Mouse (Mus musculus): Measurements from ENCODE around the gene Rd3l. TPM values are rescaled to one million over a fixed set of nuclear protein-coding genes. Genes with fewer than 3 reads are reported as not detected.

Gene Rd3l
- polyA plus RNA-seq (2015; fragmentation: Nextera tagmentation; extraction: Ambion mirVana) = not detected in 2 replicates

- Histone ChIP-seq H3K27ac (ENCODE audit: low read length) (no peak within 1 kb of the TSS), H3K9ac (replicated peaks; ENCODE audit: low read depth, low read length) (no peak within 1 kb of the TSS), H3K4me1 (replicated peaks; ENCODE audit: control insufficient read depth, insufficient read depth, low read length) (peaks cover 13% of the 10 kb centered on the region), H3K36me3 (ENCODE audit: control insufficient read depth, insufficient read depth) (no peaks in the 10 kb centered on the region), H3K4me3 (replicated peaks; ENCODE audit: low read length) (no peak within 1 kb of the TSS), H3K27me3 (replicated peaks; ENCODE audit: control insufficient read depth, insufficient read depth, low read length) (no peaks in the 10 kb centered on the region), H3K9me3 (ENCODE audit: control insufficient read depth, low read length) (no peaks in the 10 kb centered on the region), H3K4me2 (ENCODE audit: low read length) (no peak within 1 kb of the TSS)
- ATAC-seq = no peak
- WGBS = 70% methylated on average over 6 of the region's 6 CpGs
Measured at GRCm38 (mm10) chr12:111980887-111981367, at the start of gene Rd3l. Rd3l (minus strand) TSS chr12:111981317.

- H3K4me2 ChIP-seq (ENCODE audit: low read length) = no peak overlapping the region
- H3K36me3 ChIP-seq (ENCODE audit: control insufficient read depth, insufficient read depth) = no peaks in the 10 kb centered on the region
- H3K4me3 ChIP-seq (replicated peaks; ENCODE audit: low read length) = no peak overlapping the region
- no peaks in the 10 kb centered on the region for H3K27me3 ChIP-seq (replicated peaks; ENCODE audit: control insufficient read depth, insufficient read depth, low read length)
- no peak overlapping the region for H3K27ac ChIP-seq (ENCODE audit: low read length)
- no peak overlapping the region for H3K9ac ChIP-seq (replicated peaks; ENCODE audit: low read depth, low read length)
- no peaks in the 10 kb centered on the region for H3K4me1 ChIP-seq (replicated peaks; ENCODE audit: control insufficient read depth, insufficient read depth, low read length)
- H3K9me3 ChIP-seq (ENCODE audit: control insufficient read depth, low read length) = 0 out of 2 replicates have a peak, but pooled peaks cover 2% of the 10 kb centered on the region
- ATAC-seq = no peak
- WGBS = 76% methylated on average over 4 of the region's 4 CpGs
Measured at GRCm38 (mm10) chr12:112027408-112027807, 46.3 kb upstream of the Rd3l start.

- ATAC-seq = no peak
- WGBS = 84% methylated on average over 14 of the region's 14 CpGs
Measured at GRCm38 (mm10) chr12:112025907-112026645, 45.0 kb upstream of the Rd3l start.

GRCm38 (mm10) chr12:112025457-112025856, 44.3 kb upstream of the Rd3l start:
- Histone ChIP-seq H3K4me3 (replicated peaks; ENCODE audit: low read length) (no peak overlapping the region), H3K27me3 (replicated peaks; ENCODE audit: control insufficient read depth, insufficient read depth, low read length) (no peaks in the 10 kb centered on the region), H3K27ac (ENCODE audit: low read length) (no peak overlapping the region), H3K36me3 (ENCODE audit: control insufficient read depth, insufficient read depth) (no peaks in the 10 kb centered on the region), H3K4me2 (ENCODE audit: low read length) (no peak overlapping the region), H3K9me3 (ENCODE audit: control insufficient read depth, low read length) (0 out of 2 replicates have a peak, but pooled peaks cover 2% of the 10 kb centered on the region), H3K9ac (replicated peaks; ENCODE audit: low read depth, low read length) (no peak overlapping the region), H3K4me1 (replicated peaks; ENCODE audit: control insufficient read depth, insufficient read depth, low read length) (no peaks in the 10 kb centered on the region)
- no peak for ATAC-seq
- WGBS = 92% methylated on average over 13 of the region's 13 CpGs

More at GRCm38 (mm10) chr12:112025907-112026645, 45.0 kb upstream of the Rd3l start:
- H3K4me2 ChIP-seq (ENCODE audit: low read length) = no peak overlapping the region
- H3K4me1 ChIP-seq (replicated peaks; ENCODE audit: control insufficient read depth, insufficient read depth, low read length) = no peaks in the 10 kb centered on the region
- H3K4me3 ChIP-seq (replicated peaks; ENCODE audit: low read length) = no peak overlapping the region
- H3K27me3 ChIP-seq (replicated peaks; ENCODE audit: control insufficient read depth, insufficient read depth, low read length) = no peaks in the 10 kb centered on the region
- no peak overlapping the region for H3K27ac ChIP-seq (ENCODE audit: low read length)
- H3K9ac ChIP-seq (replicated peaks; ENCODE audit: low read depth, low read length) = no peak overlapping the region
- no peaks in the 10 kb centered on the region for H3K36me3 ChIP-seq (ENCODE audit: control insufficient read depth, insufficient read depth)
- H3K9me3 ChIP-seq (ENCODE audit: control insufficient read depth, low read length) = 0 out of 2 replicates have a peak, but pooled peaks cover 2% of the 10 kb centered on the region

GRCm38 (mm10) chr12:112024581-112025310, 43.6 kb upstream of the Rd3l start:
- Histone ChIP-seq H3K27ac (ENCODE audit: low read length) (no peak overlapping the region), H3K36me3 (ENCODE audit: control insufficient read depth, insufficient read depth) (no peaks in the 10 kb centered on the region), H3K9ac (replicated peaks; ENCODE audit: low read depth, low read length) (no peak overlapping the region), H3K27me3 (replicated peaks; ENCODE audit: control insufficient read depth, insufficient read depth, low read length) (no peaks in the 10 kb centered on the region), H3K9me3 (ENCODE audit: control insufficient read depth, low read length) (0 out of 2 replicates have a peak, but pooled peaks cover 2% of the 10 kb centered on the region), H3K4me2 (ENCODE audit: low read length) (no peak overlapping the region), H3K4me3 (replicated peaks; ENCODE audit: low read length) (no peak overlapping the region), H3K4me1 (replicated peaks; ENCODE audit: control insufficient read depth, insufficient read depth, low read length) (no peaks in the 10 kb centered on the region)
- 81% methylated on average over 17 of the region's 17 CpGs for WGBS
- no peak for ATAC-seq

- Histone ChIP-seq H3K4me3 (replicated peaks; ENCODE audit: low read length) (no peak overlapping the region), H3K4me1 (replicated peaks; ENCODE audit: control insufficient read depth, insufficient read depth, low read length) (no peaks in the 10 kb centered on the region), H3K4me2 (ENCODE audit: low read length) (no peak overlapping the region), H3K9ac (replicated peaks; ENCODE audit: low read depth, low read length) (no peak overlapping the region), H3K9me3 (ENCODE audit: control insufficient read depth, low read length) (0 out of 2 replicates have a peak, but pooled peaks cover 2% of the 10 kb centered on the region), H3K27me3 (replicated peaks; ENCODE audit: control insufficient read depth, insufficient read depth, low read length) (no peaks in the 10 kb centered on the region), H3K27ac (ENCODE audit: low read length) (no peak overlapping the region), H3K36me3 (ENCODE audit: control insufficient read depth, insufficient read depth) (no peaks in the 10 kb centered on the region)
- WGBS = 88% methylated on average over 2 of the region's 2 CpGs
- ATAC-seq = no peak
Measured at GRCm38 (mm10) chr12:112023306-112023705, 42.2 kb upstream of the Rd3l start.

GRCm38 (mm10) chr12:112016346-112016745, 35.2 kb upstream of the Rd3l start:
- no peak overlapping the region for H3K4me2 ChIP-seq (ENCODE audit: low read length)
- H3K9ac ChIP-seq (replicated peaks; ENCODE audit: low read depth, low read length) = no peak overlapping the region
- H3K36me3 ChIP-seq (ENCODE audit: control insufficient read depth, insufficient read depth) = no peaks in the 10 kb centered on the region
- H3K27ac ChIP-seq (ENCODE audit: low read length) = no peak overlapping the region
- H3K4me1 ChIP-seq (replicated peaks; ENCODE audit: control insufficient read depth, insufficient read depth, low read length) = peaks cover 5% of the 10 kb centered on the region; the same call in 1 of the 2 replicates
- H3K27me3 ChIP-seq (replicated peaks; ENCODE audit: control insufficient read depth, insufficient read depth, low read length) = no peaks in the 10 kb centered on the region
- WGBS = 84% methylated on average over 4 of the region's 4 CpGs
- no peak overlapping the region for H3K4me3 ChIP-seq (replicated peaks; ENCODE audit: low read length)
- 0 out of 2 replicates have a peak, but pooled peaks cover 2% of the 10 kb centered on the region for H3K9me3 ChIP-seq (ENCODE audit: control insufficient read depth, low read length)
- ATAC-seq = no peak

GRCm38 (mm10) chr12:112013271-112013801, 32.2 kb upstream of the Rd3l start:
- peak; percentile 43; the same call in 1 of the 2 replicates for ATAC-seq
- H3K9ac ChIP-seq (replicated peaks; ENCODE audit: low read depth, low read length) = 0 out of 2 replicates have a peak overlapping the region, but pooled peaks have one; percentile 29
- peaks cover 5% of the 10 kb centered on the region; the same call in 1 of the 2 replicates for H3K4me1 ChIP-seq (replicated peaks; ENCODE audit: control insufficient read depth, insufficient read depth, low read length)
- no peaks in the 10 kb centered on the region for H3K27me3 ChIP-seq (replicated peaks; ENCODE audit: control insufficient read depth, insufficient read depth, low read length)
- no peaks in the 10 kb centered on the region for H3K36me3 ChIP-seq (ENCODE audit: control insufficient read depth, insufficient read depth)
- 4% methylated on average over 14 of the region's 14 CpGs for WGBS
- H3K4me2 ChIP-seq (ENCODE audit: low read length) = peak overlapping the region; percentile 47
- peak overlapping the region; percentile 33; the same call in 1 of the 2 replicates for H3K27ac ChIP-seq (ENCODE audit: low read length)
- H3K9me3 ChIP-seq (ENCODE audit: control insufficient read depth, low read length) = 0 out of 2 replicates have a peak, but pooled peaks cover 2% of the 10 kb centered on the region
- H3K4me3 ChIP-seq (replicated peaks; ENCODE audit: low read length) = peak overlapping the region; percentile 19

Data from forebrain, embryonic 16.5 days (tissue).